Mouse (Mus musculus): ENCODE measurements around the gene Gja1.
"Not testable (repeated sequence)": the region's sequence is repeated elsewhere in the genome, so short reads cannot be mapped to it uniquely, and the experiment has no call there.

The Gja1 gene

GRCm38 (mm10) chr10:56377097-56377965, at the start of gene Gja1:
Gja1 (plus strand) TSS chr10:56377330.
- peak; percentile 65 for DNase-seq

GRCm38 (mm10) chr10:56338851-56339489, 38.2 kb upstream of the Gja1 start:
- peak; percentile 80 for DNase-seq

GRCm38 (mm10) chr10:56360472-56360871, 16.7 kb upstream of the Gja1 start:
- DNase-seq: no peak

GRCm38 (mm10) chr10:56369073-56369472, 8.1 kb upstream of the Gja1 start:
- DNase-seq: peak; percentile 80

- peak; percentile 35 for DNase-seq
Observed at GRCm38 (mm10) chr10:56373021-56373720, 4.0 kb upstream of the Gja1 start.

- DNase-seq: no peak
Observed at GRCm38 (mm10) chr10:56374169-56374568, 3.0 kb upstream of the Gja1 start.

GRCm38 (mm10) chr10:56375906-56376468, 1.1 kb upstream of the Gja1 start:
- DNase-seq: no peak

- DNase-seq: peak; percentile 22
Observed at GRCm38 (mm10) chr10:56377966-56378647, 977 bp downstream of the Gja1 start.

- peak; percentile 61 for DNase-seq
Observed at GRCm38 (mm10) chr10:56378648-56379254, 1.6 kb downstream of the Gja1 start.

GRCm38 (mm10) chr10:56379720-56380119, 2.6 kb downstream of the Gja1 start:
- no peak for DNase-seq

GRCm38 (mm10) chr10:56385195-56386109, 8.3 kb downstream of the Gja1 start:
- no peak for DNase-seq

- DNase-seq: no peak
Observed at GRCm38 (mm10) chr10:56393095-56393784, 16.1 kb downstream of the Gja1 start.

- not testable (repeated sequence) for DNase-seq
Observed at GRCm38 (mm10) chr10:56393815-56394417, 16.8 kb downstream of the Gja1 start.

GRCm38 (mm10) chr10:56397875-56398274, 20.7 kb downstream of the Gja1 start:
- no peak for DNase-seq

GRCm38 (mm10) chr10:56398310-56398709, 21.2 kb downstream of the Gja1 start:
- no peak for DNase-seq

- not testable (repeated sequence) for DNase-seq
Observed at GRCm38 (mm10) chr10:56401396-56401795, 24.3 kb downstream of the Gja1 start.

GRCm38 (mm10) chr10:56405934-56406333, 28.8 kb downstream of the Gja1 start:
- no peak for DNase-seq

- no peak for DNase-seq
Observed at GRCm38 (mm10) chr10:56406386-56407130, 29.4 kb downstream of the Gja1 start.

All from kidney, postnatal 14 days (tissue).